9 mouse cellular contexts compared by ENCODE assay signal in genomic region chr4:106865415-106866110, GRCm38 (mm10). TPM values are rescaled to one million over a fixed set of nuclear protein-coding genes. Genes with fewer than 3 reads are reported as not detected.
DNase-seq lines count a peak whose midpoint lies in the region; ATAC-seq lines count a peak whose summit lies in the region.
"Had no signal": no experiment of that assay in that cellular context is flagged by ENCODE, and none has a peak within 500 bp of the region (broad histone marks: within the 10 kb centered on the region; RNA-seq: fewer than 3 reads in every experiment).

No protein-coding gene starts in this region.

- peak overlapping the region; percentile 23 for H3K9ac ChIP-seq in liver, embryonic 11.5 days (ENCODE audit: low read depth, low read length)

- no peak for ATAC-seq in liver, embryonic 11.5 days (replicated peaks; ENCODE audit: low FRiP score)
- no peak for ATAC-seq in erythroid progenitor cell, adult 5-6 weeks (replicated peaks; ENCODE audit: low FRiP score, poor library complexity, severe bottlenecking)

- H3K27me3 ChIP-seq in liver, embryonic 11.5 days (replicated peaks; ENCODE audit: control insufficient read depth, insufficient read depth, low read length) = no peaks in the 10 kb centered on the region

- no peak overlapping the region for H3K4me2 ChIP-seq in liver, embryonic 11.5 days

- no peak overlapping the region for H3K4me3 ChIP-seq in liver, embryonic 11.5 days (ENCODE audit: low read depth, low read length)
- H3K4me3 ChIP-seq: left cerebral cortex, adult 2 months had no signal

- H3K36me3 ChIP-seq in liver, embryonic 11.5 days (ENCODE audit: control insufficient read depth, insufficient read depth, low read length) = no peaks in the 10 kb centered on the region

- peaks cover 41% of the 10 kb centered on the region for H3K4me1 ChIP-seq in liver, embryonic 11.5 days (replicated peaks; ENCODE audit: control insufficient read depth, insufficient read depth, low read length)

- H3K27ac ChIP-seq in liver, embryonic 11.5 days (ENCODE audit: low read depth, low read length) = peak overlapping the region; percentile 65
- H3K27ac ChIP-seq: left cerebral cortex, adult 2 months had no signal

- no peaks in the 10 kb centered on the region for H3K9me3 ChIP-seq in liver, embryonic 11.5 days (ENCODE audit: control insufficient read depth, low read length)

- peak; percentile 40 for DNase-seq in thymus, postnatal 14 days
- no peak for DNase-seq in thymus, postnatal 0 days (ENCODE audit: low spot score)
- peak; percentile 93 for DNase-seq in forelimb bud, embryonic 11.5 days (ENCODE audit: low read depth, low spot score)
- no peak for DNase-seq in liver, embryonic 11.5 days (ENCODE audit: low spot score)
- peak; percentile 78 for DNase-seq in yolk sac, embryonic 10.5 days (ENCODE audit: low spot score)
- no peak for DNase-seq in urinary bladder, postnatal 25 days (ENCODE audit: low spot score)
- DNase-seq in adipocyte (ENCODE audit: low spot score) = no peak

- 26% methylated on average over 19 of the region's 19 CpGs for WGBS in liver, embryonic 11.5 days

RNA-seq across cellular contexts. Expression of gene Ssbp3, which starts 44.9 kb away (rescaled TPM):
- polyA plus RNA-seq in thymus, postnatal 0 days (2015; fragmentation: Nextera tagmentation; extraction: Ambion mirVana) = 93.6 and 106 TPM in 2 replicates
- 71.1 and 89.0 TPM in 2 replicates for polyA plus RNA-seq in liver, embryonic 11.5 days (2014; fragmentation: Nextera tagmentation; extraction: Ambion mirVana)
- total RNA-seq in erythroid progenitor cell, adult 5-6 weeks (2015; ENCODE audit: low replicate concordance) = 181 and 212 TPM in 2 replicates
- 93.7 and 104 TPM in 2 replicates for total RNA-seq in erythroid progenitor cell, adult 5-6 weeks (2017; ENCODE audit: low replicate concordance)

Comparison
In these comparisons a context has a peak if more than half of its experiments do, and no peak if none do; other contexts are left out.
1. DNase-seq: peak in thymus, postnatal 14 days (single experiment), forelimb bud, embryonic 11.5 days (single experiment) and yolk sac, embryonic 10.5 days (single experiment); none in thymus, postnatal 0 days (single experiment), liver, embryonic 11.5 days (single experiment), urinary bladder, postnatal 25 days (single experiment) and adipocyte (single experiment).